Mouse (Mus musculus): Measurements from ENCODE around the gene Tmed6. TPM values are rescaled to one million over a fixed set of nuclear protein-coding genes. Genes with fewer than 3 reads are reported as not detected.
"Not testable (repeated sequence)": the region's sequence is repeated elsewhere in the genome, so short reads cannot be mapped to it uniquely, and the experiment has no call there.

Tmed6 gene
- total RNA-seq, 2 experiments from 2014 or later, result not detected

DNA sequence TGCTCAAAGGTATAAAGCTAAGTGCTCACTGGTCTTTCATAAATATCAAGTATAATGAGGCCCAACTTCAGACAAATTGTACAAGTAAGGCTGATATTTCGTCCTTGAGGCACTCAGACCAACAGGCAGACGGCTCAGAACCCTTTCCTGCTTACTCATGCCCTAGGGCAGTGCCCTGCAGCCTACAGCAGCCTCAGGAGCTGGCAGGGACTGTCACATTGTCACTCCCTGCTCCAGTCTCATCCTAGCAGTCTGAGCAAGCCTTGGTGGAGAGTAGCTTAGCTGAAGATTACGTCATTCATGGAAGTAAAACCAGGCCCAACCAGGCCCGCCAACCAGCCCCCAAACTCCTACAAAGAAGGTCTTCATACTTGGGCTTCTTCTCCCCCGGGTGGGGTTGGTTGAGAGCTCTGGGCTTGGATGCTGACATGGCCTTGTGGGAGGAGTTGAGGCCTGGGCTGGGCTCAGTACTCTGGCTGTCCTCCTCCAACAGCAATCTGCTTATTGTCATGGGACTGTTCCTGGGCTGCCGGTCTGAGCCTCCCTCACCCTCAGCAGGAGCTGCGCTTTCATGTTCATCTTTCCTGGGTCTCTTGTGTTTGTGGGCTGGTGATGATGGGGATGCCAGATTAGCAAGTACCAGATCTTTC, 10.9 kb upstream of the Tmed6 start:
- DNase-seq (ENCODE audit: low spot score in 2 of 2), result no peak

- no peak for DNase-seq (ENCODE audit: low spot score in 2 of 2)
Measured at GRCm38 (mm10) chr8:107074128-107074527, 8.7 kb upstream of the Tmed6 start.

GRCm38 (mm10) chr8:107073706-107074105, 8.3 kb upstream of the Tmed6 start:
- DNase-seq (ENCODE audit: low spot score in 2 of 2), result no peak

DNA sequence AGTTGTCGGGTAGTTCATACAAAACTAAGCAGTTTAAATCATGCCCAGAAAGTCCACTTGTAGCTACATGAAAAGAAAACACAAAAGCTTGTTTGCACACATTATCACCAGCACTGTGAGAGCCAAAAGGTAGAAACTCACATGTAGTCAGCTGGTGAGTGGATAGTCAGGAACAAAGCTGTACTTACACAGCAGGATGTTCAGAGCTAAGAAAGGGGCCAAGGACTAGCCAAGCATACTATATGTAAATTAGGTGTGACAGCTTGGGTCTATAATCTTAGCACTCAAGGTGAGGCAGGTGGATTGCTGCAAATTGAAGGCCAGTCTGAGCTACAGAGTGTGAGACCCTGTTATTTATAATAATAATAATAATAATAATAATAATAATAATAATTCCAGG, 2.8 kb downstream of the Tmed6 start:
- DNase-seq (ENCODE audit: low spot score in 2 of 2), result no peak

DNA sequence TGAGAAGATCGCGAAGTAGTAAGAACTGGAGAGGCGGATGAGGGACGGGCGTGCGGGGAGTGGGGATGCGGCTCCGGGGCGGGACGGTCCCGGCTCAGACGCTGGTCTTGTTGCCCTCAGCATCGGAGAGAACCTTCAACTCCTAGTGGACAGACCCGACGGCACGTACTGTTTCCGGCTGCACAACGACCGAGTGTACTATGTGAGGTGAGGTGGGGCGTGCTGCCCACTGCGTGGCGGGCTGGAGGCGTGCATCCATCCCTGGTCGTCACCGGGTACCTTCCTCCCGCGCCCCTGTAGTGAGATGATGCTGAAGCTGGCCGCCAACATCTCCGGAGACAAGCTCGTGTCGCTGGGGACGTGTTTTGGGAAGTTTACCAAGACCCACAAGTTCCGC, 8.5 kb downstream of the Tmed6 start:
- DNase-seq (ENCODE audit: low spot score in 2 of 2), result no peak

- peak; percentile 96 to 98 for DNase-seq (ENCODE audit: low spot score in 2 of 2)
Measured at GRCm38 (mm10) chr8:107056076-107056972, 9.1 kb downstream of the Tmed6 start, which contains the start of the genes Cog8 and Nip7. Gene Cog8, minus strand, starts transcription at chr8:107056689. Gene Nip7, plus strand, starts transcription at chr8:107056877.

DNA sequence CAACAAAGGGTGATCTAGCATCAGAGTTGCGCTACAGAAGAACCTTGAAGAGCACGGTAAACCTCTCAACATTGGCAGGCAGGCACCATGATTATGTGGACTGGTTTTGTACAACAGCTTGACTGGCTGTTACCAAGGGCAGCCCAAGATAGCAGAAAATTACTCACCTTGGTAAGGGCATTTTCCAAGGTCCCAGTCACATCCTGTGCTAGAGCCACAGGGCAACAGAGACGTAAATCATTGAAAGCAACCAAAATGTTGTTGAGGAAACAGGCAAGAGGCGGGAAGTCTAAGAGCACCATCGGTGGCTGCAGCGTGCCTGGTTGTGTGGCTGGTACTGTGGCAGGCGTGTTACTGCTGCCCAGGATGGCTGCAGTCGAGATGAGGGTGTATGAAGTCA, 13.4 kb downstream of the Tmed6 start:
- no peak for DNase-seq (ENCODE audit: low spot score in 2 of 2)

DNA sequence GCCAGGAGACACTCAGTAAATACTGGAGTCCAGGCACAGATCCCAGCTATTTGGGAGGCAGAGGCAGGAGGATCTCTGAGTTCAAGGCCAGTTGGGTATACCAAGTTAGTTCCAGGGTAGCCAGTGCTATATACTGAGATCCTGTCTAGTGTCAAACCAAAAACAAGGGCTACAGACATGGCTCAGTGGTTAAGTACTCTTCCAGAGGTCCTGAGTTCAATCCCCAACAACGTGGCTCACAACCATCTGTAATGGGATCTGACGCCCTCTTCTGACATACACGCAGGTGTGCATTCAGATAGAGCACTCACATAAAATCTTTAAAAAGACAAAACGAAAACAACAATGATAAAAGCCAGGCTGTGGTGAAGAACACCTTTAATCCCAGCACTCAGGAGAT, 16.0 kb downstream of the Tmed6 start:
- DNase-seq (ENCODE audit: low spot score in 2 of 2), result no peak

GRCm38 (mm10) chr8:107048061-107048941, 17.1 kb downstream of the Tmed6 start, which contains the start of gene Pdf:
Gene Pdf, minus strand, starts transcription at chr8:107048614.
- peak; percentile 82 to 87 for DNase-seq (ENCODE audit: low spot score in 2 of 2)

DNA sequence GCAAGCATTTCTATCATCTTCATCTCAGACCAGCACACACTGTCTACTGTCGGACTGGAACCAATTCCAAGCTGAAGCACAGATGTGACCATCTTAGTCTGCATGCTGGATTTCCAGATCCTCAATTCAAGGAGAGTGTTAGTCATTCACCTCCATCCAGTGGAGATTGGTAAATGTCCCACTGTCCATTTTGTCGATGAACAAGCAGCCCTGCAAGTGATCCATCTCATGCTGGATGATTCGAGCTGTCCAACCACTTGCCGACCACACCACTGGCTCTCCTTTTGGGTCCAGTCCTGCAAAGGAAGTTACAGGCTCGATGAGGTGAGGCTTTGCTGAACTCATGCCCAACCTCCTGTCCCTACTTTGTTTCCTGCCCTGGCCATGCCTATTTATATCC, 18.5 kb downstream of the Tmed6 start:
- DNase-seq (ENCODE audit: low spot score in 2 of 2), result no peak

DNA sequence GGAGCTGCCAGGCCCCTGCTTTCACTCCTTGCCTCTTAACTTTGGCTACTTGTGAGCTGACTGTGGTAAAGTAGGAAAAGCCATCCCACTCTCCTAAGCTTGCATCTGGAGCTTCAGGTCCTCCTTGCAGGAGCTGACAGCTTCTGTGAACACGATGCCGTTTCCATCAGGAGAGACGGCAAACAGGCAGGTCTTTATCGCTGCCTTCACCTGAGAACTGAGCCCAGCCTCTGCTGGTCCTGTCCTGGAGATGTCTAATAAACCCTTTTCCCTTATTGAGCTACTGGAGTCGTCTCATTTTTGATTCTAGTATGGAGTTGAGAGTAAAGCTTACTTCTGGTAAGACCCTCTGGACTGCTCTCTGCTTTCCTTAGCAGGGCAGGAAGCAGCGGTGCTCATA, 20.0 kb downstream of the Tmed6 start:
- DNase-seq (ENCODE audit: low spot score in 2 of 2), result no peak

DNA sequence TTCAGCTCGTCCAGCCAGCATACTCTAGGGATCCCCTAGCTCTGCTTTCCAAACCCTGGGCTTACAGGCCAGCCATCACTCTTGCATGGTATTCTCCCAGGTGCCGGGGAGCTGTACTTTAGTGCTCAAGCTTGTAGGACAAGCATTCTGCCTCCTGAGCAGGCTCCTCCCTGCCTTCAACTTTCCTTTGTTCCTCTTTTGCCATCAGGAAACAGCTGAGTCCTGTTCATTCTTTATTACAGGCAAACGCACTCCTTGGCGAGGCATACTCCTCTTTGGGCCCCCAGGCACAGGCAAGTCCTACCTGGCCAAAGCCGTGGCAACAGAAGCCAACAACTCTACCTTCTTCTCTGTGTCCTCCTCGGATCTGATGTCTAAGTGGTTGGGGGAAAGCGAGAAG, 24.8 kb downstream of the Tmed6 start:
- no peak for DNase-seq (ENCODE audit: low spot score in 2 of 2)

DNA sequence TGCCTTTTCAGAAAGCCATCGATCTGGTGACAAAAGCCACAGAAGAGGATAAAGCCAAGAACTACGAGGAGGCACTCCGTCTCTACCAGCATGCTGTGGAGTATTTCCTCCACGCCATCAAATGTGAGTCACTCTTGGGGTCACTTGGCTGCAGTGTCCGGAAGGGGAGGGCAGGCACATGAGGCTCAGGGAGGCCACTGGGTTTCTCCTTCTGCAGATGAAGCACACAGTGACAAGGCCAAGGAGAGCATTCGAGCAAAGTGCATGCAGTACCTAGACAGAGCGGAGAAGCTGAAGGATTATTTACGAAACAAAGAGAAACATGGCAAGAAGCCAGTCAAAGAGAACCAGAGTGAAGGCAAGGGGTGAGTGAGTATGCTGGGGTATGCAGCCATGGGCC, 28.8 kb downstream of the Tmed6 start:
- DNase-seq (ENCODE audit: low spot score in 2 of 2), result no peak

DNA sequence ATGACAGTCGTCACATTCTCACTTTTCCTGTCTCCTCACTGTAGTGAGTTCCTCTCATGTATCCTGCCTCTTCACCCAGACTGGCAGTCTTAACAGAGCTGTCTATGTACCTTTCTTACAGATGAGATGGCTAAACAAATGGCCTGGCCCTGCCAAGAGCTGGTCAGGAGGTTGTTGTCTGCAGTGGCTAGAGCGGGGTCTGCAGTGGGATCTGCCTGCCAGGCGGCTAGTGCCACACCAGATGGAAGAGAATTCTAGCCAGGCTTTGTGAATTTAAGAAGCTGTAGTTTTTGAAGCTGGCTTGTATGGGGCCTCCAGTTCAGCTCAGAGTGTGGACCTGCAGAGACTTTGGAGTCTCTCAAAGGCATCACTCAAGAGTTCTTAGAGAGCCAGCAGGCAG, 29.8 kb downstream of the Tmed6 start:
- DNase-seq (ENCODE audit: low spot score in 2 of 2), result no peak

DNA sequence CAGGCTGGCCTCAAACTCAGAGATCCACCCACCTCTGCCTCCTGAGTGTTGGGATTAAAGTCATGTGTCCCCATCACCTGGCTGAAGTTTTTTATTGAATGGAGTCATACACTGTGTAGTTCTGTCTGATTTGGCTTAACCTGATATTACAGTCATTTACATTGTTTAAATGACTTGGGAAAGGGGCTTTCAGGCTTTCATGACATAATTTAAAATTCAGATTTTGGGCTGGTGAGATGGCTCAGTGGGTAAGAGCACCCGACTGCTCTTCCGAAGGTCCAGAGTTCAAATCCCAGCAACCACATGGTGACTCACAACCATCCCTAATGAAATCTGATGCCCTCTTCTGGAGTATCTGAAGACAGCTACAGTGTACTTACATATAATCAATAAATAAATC, 31.8 kb downstream of the Tmed6 start:
- not testable (repeated sequence) for DNase-seq (ENCODE audit: low spot score in 2 of 2)

- no peak for DNase-seq (ENCODE audit: low spot score in 2 of 2)
Measured at GRCm38 (mm10) chr8:107031577-107032090, 33.8 kb downstream of the Tmed6 start.

DNA sequence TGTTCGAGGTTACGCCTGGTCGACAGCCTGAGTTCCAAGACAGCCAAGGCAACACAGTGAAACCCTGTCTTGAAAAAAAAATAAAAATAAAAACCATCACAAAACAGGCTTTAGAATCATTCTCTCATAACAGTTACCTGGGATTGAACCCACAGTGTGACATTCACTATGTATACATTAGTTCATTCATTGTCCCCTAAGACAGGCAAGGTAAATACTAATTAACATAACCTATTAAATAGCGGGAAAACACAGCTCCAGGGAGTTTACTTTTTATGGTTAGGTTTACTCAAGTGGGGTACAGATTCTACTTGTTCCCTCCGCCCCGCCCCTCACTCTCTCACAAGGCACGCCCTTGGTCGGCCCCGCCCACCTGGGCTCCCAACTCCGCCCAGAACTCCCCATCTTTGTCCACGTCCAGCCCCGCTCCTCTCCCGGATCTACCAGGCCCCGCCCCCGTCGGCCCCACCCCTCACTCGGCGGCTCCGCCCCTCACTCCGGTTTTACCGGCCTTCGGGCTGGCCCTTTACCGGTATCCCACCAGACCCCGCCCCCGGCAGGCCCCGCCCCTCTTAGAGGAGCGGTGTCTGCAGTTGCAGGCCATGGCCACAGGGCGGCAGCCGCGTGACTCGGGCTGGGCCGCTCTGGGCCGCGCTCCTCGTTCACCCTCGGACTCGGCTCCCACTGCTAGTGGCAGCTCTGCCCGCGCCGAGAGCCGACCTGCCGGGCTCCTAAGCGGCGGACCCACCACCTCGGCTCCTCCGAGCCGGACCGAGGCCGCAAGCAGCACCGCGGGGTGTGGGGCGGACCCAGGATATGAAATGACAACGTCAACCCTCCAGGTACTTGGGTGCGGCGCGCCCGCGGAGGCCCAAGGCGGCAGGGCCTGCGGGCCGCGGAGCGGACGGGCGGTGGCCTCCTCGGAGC, 34.5 kb downstream of the Tmed6 start, which contains the start of gene Vps4a:
TSS of gene Vps4a (plus strand) at position 573 of the 927 bp plus-strand sequence.
- DNase-seq (ENCODE audit: low spot score in 2 of 2), result peak; percentile 95

GRCm38 (mm10) chr8:107030058-107030457, 35.4 kb downstream of the Tmed6 start:
- DNase-seq (ENCODE audit: low spot score in 2 of 2), result no peak

DNA sequence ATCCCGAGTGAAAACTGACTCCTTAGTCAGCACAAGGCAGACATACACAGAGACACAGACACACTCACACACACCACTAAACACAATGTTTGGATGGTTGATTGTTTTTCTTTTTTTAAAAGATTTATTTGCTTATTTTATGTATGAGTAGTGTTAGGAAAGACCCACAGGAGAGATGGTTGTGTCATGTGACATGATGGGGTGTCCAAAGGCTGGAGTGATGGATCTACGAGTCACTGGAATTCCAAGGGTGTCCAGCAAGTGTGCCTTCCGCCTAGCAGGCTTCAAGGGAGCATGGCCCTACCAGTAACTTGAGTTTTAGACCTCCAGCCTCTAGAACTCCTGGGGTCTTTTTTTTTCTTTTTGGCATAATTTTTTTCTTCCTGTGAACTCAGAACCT, 36.1 kb downstream of the Tmed6 start:
- DNase-seq (ENCODE audit: low spot score in 2 of 2), result no peak

DNA sequence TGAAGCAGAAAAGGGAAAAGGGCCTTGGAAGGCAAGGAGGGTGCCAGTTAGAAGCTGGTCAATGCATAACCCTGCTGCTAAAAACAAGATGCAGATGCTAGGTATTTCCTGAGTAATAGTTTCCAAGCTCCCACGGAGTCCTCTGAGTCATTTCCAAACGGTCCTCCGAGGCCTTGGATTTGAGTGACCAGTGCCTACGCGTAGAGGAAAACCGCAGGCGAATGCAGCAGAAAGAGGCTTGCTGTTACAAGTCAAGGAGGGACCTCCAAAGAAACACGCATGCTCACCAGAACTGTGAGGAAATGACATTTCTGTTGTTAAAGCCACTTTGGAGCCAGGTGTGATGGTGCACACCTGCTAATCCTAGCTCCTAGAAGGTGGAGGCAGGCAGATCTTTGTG, 42.0 kb downstream of the Tmed6 start:
- no peak for DNase-seq (ENCODE audit: low spot score in 2 of 2)

Data from left cerebral cortex, adult 18-20 months (tissue).